Mouse (Mus musculus): Measurements from ENCODE around the gene Ccdc124.

DNA sequence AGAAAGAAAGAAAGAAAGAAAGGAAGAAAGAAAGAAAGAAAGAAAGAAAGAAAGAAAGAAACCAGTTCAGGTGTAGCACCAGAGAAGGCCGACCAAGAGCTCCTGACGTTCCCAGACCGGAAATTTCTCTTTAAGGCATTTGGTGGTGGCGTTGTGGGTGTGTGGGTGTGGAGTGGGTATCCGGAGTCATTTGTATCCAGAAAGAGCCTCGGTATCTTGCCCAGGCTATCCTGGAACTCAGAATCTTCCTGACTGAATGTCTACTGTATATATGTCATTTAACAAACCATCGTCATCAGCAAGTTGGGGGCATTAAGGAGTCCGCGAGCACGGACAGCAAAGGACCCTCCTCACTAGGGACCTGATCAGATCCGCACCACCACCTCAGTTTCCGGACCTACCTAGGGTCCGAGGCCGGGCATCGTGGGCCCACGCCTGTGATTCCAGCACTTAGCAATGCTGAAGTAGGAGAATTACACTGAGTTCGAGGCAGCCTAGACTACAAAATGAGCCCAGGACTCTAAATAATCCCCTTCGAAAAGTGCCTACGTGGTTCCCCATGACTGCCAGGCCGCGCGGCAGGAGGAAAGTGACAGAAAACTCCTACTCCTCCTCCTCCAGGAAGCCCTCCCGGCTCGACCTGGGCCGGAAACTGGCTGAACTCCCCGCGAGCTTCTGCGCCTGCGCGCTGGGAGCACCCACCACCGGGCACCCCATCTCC is 932 bp downstream of the Ccdc124 start:
- TF ChIP-seq CTCF (IDR thresholded peaks at IDR 0.05; ENCODE audit: extremely low read depth, insufficient read depth, insufficient read length, insufficient replicate concordance) (no peak), POLR2A (IDR thresholded peaks at IDR 0.05; ENCODE audit: low read depth, low read length) (no peak)
